Mouse (Mus musculus) spleen, adult 2 months (tissue): Measurements from ENCODE around the gene Alkbh5. TPM values are rescaled to one million over a fixed set of nuclear protein-coding genes. Genes with fewer than 3 reads are reported as not detected.
A peak's percentile ranks its signal among the peaks of the same experiment; 100 is the strongest.

ENCODE experiments used
- DNase-seq, 2 experiments: peaks; one replicate each; pipeline versions ENCODE4 v3.0.0 to v3.0.0-alpha.2; 2012 to 2021; ENCODE audit warnings: low spot score in 2 of 2, low read depth in 1 of 2
- H3K27ac ChIP-seq: fragments of 200-500 bp; 2 replicates; pipeline ENCODE4 v1.5.1; 2012; ENCODE audit warnings: low read length, inconsistent platforms; ENCODE audit not compliant: insufficient read depth
- H3K27me3 ChIP-seq: fragments of 200-500 bp; 2 replicates; pipeline ENCODE4 v1.6.1; 2012; ENCODE audit warnings: mild to moderate bottlenecking, moderate library complexity, low read length, inconsistent platforms; ENCODE audit not compliant: control insufficient read depth, insufficient read depth
- H3K36me3 ChIP-seq: fragments of 200-500 bp; 2 replicates; pipeline ENCODE4 v1.6.1; 2012; ENCODE audit warnings: mild to moderate bottlenecking, low read length, inconsistent platforms; ENCODE audit not compliant: control insufficient read depth, insufficient read depth
- H3K4me1 ChIP-seq: fragments of 200-500 bp; 2 replicates; pipeline ENCODE4 v1.6.1; 2011; ENCODE audit warnings: inconsistent platforms; ENCODE audit not compliant: control insufficient read depth, insufficient read depth, insufficient read length
- H3K4me3 ChIP-seq: fragments of 200-500 bp; 2 replicates; pipeline ENCODE4 v1.5.1; 2011; ENCODE audit warnings: mild to moderate bottlenecking, inconsistent platforms; ENCODE audit not compliant: insufficient read depth, insufficient read length; ENCODE audit errors: extremely low read depth
- CTCF ChIP-seq: fragments of 200-500 bp; IDR thresholded peaks from 2 replicates; pipeline ENCODE4 v1.5.1; 2011; ENCODE audit warnings: mild to moderate bottlenecking, inconsistent platforms; ENCODE audit not compliant: insufficient read depth, insufficient read length, insufficient replicate concordance; ENCODE audit errors: extremely low read depth
- POLR2A ChIP-seq: fragments of 200-500 bp; IDR thresholded peaks from 2 replicates; pipeline ENCODE4 v1.6.1; 2011; ENCODE audit warnings: low read depth, low read length, inconsistent platforms
- WGBS: fragments of 180-500 bp; shearing (Covaris S2); methylation state at CpG from one replicate; pipeline ENCODE4 v1.1.7; 2018; 5-methylcytosine and 5-hydroxymethylcytosine counted together
- polyA plus RNA-seq: library from polyadenylated mRNA; depleted of rRNA; stranded (reverse); fragments of >200 nt; gene quantifications from 2 replicates; pipeline ENCODE4 v1.2.3, GENCODE M21; 2012

Alkbh5 gene
- polyA plus RNA-seq, 1 experiment, result 15.0 TPM

- peak in 1 of 2 experiments; percentile 81 for DNase-seq
- WGBS, result under 1% methylated on average over 37 of the region's 37 CpGs
- Histone ChIP-seq H3K36me3 (peaks cover 2% of the 10 kb centered on the region; the same call in 1 of the 2 replicates), H3K4me1 (peaks cover 5% of the 10 kb centered on the region; the same call in 1 of the 2 replicates), H3K4me3 (peak overlapping the region; percentile 98), H3K27me3 (no peaks in the 10 kb centered on the region), H3K27ac (peak overlapping the region; percentile 98)
- TF ChIP-seq POLR2A, result no peak; the same call in none of the 2 replicates
- TF ChIP-seq CTCF, result no peak; the same call in 1 of the 2 replicates
Observed at GRCm38 (mm10) chr11:60536859-60537467, 782 bp downstream of the Alkbh5 start.

DNA sequence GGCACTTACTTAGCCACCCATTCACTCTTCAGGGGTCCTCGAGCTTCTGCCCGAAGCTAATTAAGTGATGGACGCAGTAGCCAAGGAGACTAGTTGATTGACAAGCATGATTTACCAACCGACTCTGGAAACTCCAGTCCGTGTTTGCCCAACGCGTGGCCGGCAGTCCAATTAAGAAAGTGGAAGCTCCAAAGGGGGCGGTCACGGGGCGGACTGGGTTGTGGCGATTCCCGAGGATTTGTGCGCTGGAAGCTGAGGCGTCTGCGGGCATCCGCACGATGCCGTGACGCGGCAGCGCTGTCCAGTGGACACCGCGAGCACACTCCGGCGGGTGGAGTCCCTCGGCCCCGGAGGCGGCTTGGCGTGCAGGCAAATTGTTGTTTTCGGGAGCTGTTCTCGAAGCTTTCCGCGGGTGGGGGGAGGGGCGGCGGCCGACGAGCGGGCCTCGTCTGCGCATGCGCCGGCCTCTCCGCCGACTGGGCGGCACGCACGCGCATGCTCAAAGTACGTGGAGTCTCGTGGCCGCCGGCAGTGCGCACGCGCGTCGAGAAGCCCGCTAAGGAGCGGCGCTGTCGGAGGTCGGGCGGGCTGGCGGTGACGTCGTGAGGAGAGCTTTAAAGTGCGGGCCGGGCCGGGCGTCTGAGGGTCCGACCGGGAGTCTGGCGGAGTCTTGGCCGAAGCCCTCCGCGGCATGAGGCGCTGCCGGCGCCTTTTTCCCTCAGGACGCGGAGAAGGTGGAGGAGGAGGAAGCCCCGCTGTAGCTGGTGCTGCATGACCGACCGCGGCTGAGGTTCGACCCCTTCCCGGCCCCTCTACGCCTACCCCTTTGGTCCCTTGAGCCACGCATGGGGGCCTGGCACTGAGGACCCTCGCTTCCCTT lies 1.5 kb downstream of the Alkbh5 start:
- H3K27me3 ChIP-seq, result no peaks in the 10 kb centered on the region
- TF ChIP-seq POLR2A (peak; percentile 49; the same call in 1 of the 2 replicates), CTCF (no peak)
- DNase-seq, result peak; percentile 89 to 93
- under 1% methylated on average over 91 of the region's 91 CpGs for WGBS
- H3K4me3 ChIP-seq, result peak overlapping the region; percentile 98
- H3K27ac ChIP-seq, result peak overlapping the region; percentile 98
- H3K4me1 ChIP-seq, result peaks cover 5% of the 10 kb centered on the region; the same call in 1 of the 2 replicates
- H3K36me3 ChIP-seq, result peaks cover 4% of the 10 kb centered on the region

- H3K4me1 ChIP-seq, result peaks cover 5% of the 10 kb centered on the region; the same call in 1 of the 2 replicates
- WGBS, result under 1% methylated on average over 93 of the region's 93 CpGs
- no peaks in the 10 kb centered on the region for H3K27me3 ChIP-seq
- H3K27ac ChIP-seq, result peak overlapping the region; percentile 94
- H3K4me3 ChIP-seq, result peak overlapping the region; percentile 94
- H3K36me3 ChIP-seq, result peaks cover 4% of the 10 kb centered on the region
- peak; percentile 18 to 48 for DNase-seq
- TF ChIP-seq POLR2A (no peak), CTCF (no peak)
Observed at GRCm38 (mm10) chr11:60538371-60539281, 2.4 kb downstream of the Alkbh5 start.

GRCm38 (mm10) chr11:60539540-60539939 lies 3.4 kb downstream of the Alkbh5 start:
- 17% methylated on average over 2 of the region's 2 CpGs for WGBS
- TF ChIP-seq CTCF (no peak), POLR2A (no peak)
- no peak for DNase-seq
- Histone ChIP-seq H3K27me3 (no peaks in the 10 kb centered on the region), H3K27ac (no peak overlapping the region), H3K4me1 (peaks cover 5% of the 10 kb centered on the region; the same call in 1 of the 2 replicates), H3K4me3 (peak overlapping the region; percentile 94), H3K36me3 (peaks cover 4% of the 10 kb centered on the region)

DNA sequence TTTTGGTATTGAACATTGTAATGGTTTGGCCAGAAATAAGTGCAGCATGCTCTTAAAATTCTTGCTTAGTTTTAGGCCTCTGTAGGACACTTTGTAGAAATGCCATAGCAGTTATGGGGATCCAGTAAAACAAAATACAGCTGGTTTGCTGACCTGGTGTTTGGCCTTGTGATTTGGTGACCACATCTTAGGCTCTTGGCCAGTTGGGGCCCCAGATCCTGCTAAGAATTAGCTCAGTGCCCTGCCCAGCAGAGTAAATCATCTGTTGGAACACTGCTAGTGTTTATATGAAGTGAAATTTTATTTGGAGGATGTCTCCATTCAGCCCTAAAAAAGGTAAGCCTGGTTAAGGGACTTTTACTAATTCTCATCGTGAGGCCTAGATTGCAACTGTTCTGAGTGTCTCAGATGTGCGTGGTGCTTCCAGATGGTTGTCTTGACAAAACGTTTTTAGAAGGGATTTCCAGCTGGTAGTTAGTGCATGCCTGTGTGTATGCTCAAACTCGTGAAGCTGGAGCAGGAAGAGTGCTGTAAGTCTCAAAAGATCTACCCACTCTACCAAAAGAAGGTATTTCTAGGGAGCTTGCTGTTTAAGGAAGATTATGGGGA lies 3.9 kb downstream of the Alkbh5 start:
- peaks cover 5% of the 10 kb centered on the region; the same call in 1 of the 2 replicates for H3K4me1 ChIP-seq
- H3K4me3 ChIP-seq, result peak overlapping the region; percentile 16; the same call in 1 of the 2 replicates
- peaks cover 4% of the 10 kb centered on the region for H3K36me3 ChIP-seq
- no peak for DNase-seq
- H3K27ac ChIP-seq, result no peak overlapping the region
- no peaks in the 10 kb centered on the region for H3K27me3 ChIP-seq
- TF ChIP-seq CTCF (no peak), POLR2A (no peak)
- 20% methylated on average over 4 of the region's 4 CpGs for WGBS

DNA sequence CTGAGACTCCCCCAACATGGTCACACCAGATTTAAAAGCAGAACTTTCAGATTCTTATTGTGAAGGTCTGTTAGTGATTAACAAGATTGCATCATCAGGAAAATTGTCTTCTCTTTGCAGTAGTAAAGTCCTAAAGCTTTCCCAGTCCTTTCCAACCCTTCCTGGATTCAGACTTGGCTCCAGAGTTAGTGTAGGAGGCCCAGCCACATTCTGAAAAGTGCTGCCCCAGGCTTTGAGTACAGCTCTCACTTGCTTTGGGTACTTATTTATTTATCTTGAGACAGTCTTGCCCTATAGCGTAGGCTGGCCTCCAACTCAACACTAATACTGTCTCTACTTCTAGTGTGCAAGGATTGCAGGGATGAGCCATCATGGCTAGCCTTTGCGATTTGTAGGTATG lies 4.6 kb downstream of the Alkbh5 start:
- no peak for DNase-seq
- H3K36me3 ChIP-seq, result peaks cover 4% of the 10 kb centered on the region
- H3K27ac ChIP-seq, result no peak overlapping the region
- H3K27me3 ChIP-seq, result no peaks in the 10 kb centered on the region
- WGBS, result 93% methylated on average over 2 of the region's 2 CpGs
- TF ChIP-seq POLR2A, result no peak
- no peak for TF ChIP-seq CTCF
- H3K4me3 ChIP-seq, result no peak overlapping the region
- H3K4me1 ChIP-seq, result peaks cover 5% of the 10 kb centered on the region; the same call in 1 of the 2 replicates
